15 mouse cellular contexts compared by ENCODE assay signal in genomic region chr3:93366966-93367575, GRCm38 (mm10). TPM values are rescaled to one million over a fixed set of nuclear protein-coding genes. Genes with fewer than 3 reads are reported as not detected.
DNase-seq lines count a peak whose midpoint lies in the region; ATAC-seq lines count a peak whose summit lies in the region.
"Had no signal": no experiment of that assay in that cellular context is flagged by ENCODE, and none has a peak within 500 bp of the region (broad histone marks: within the 10 kb centered on the region; RNA-seq: fewer than 3 reads in every experiment).

No protein-coding gene starts in this region.

- peaks cover 10% of the 10 kb centered on the region for H3K4me1 ChIP-seq in kidney, embryonic 15.5 days
- H3K4me1 ChIP-seq in lung, embryonic 15.5 days: 0 out of 2 replicates have a peak, but pooled peaks cover 3% of the 10 kb centered on the region
- H3K4me1 ChIP-seq in forebrain, embryonic 11.5 days (replicated peaks; ENCODE audit: control insufficient read depth, insufficient read depth, low read length): peaks cover 2% of the 10 kb centered on the region; the same call in 1 of the 2 replicates

- H3K4me2 ChIP-seq in kidney, embryonic 15.5 days: no peak overlapping the region
- H3K4me2 ChIP-seq in lung, embryonic 15.5 days: no peak overlapping the region
- no peak overlapping the region for H3K4me2 ChIP-seq in forebrain, embryonic 11.5 days (ENCODE audit: low read depth, low read length, severe bottlenecking)
- H3K4me2 ChIP-seq: heart, embryonic 13.5 days had no signal

- H3K27me3 ChIP-seq in kidney, embryonic 15.5 days: no peaks in the 10 kb centered on the region
- no peaks in the 10 kb centered on the region for H3K27me3 ChIP-seq in lung, embryonic 15.5 days
- H3K27me3 ChIP-seq in forebrain, embryonic 11.5 days (ENCODE audit: control insufficient read depth, insufficient read depth, low read length): no peaks in the 10 kb centered on the region

- no peak overlapping the region for H3K9ac ChIP-seq in kidney, embryonic 15.5 days
- H3K9ac ChIP-seq in lung, embryonic 15.5 days: no peak overlapping the region
- no peak overlapping the region for H3K9ac ChIP-seq in forebrain, embryonic 11.5 days (ENCODE audit: low read length)
- H3K9ac ChIP-seq: heart, embryonic 13.5 days had no signal

- intact Hi-C loops in heart, postnatal 25 days (cut with DNase I): no loop called here

- no peaks in the 10 kb centered on the region for H3K9me3 ChIP-seq in kidney, embryonic 15.5 days (replicated peaks)
- H3K9me3 ChIP-seq in lung, embryonic 15.5 days: no peaks in the 10 kb centered on the region
- no peaks in the 10 kb centered on the region for H3K9me3 ChIP-seq in forebrain, embryonic 11.5 days (ENCODE audit: control insufficient read depth, low read length)
- H3K9me3 ChIP-seq: heart, embryonic 13.5 days had no signal

- 56% methylated on average over 3 of the region's 3 CpGs for WGBS in kidney, embryonic 15.5 days
- WGBS in lung, embryonic 15.5 days: 33% methylated on average over 3 of the region's 3 CpGs
- WGBS in forebrain, embryonic 11.5 days: 56% methylated on average over 3 of the region's 3 CpGs

- peak overlapping the region; percentile 79 for H3K27ac ChIP-seq in kidney, embryonic 15.5 days
- H3K27ac ChIP-seq in lung, embryonic 15.5 days: peak overlapping the region; percentile 88
- no peak overlapping the region for H3K27ac ChIP-seq in forebrain, embryonic 11.5 days (ENCODE audit: low read depth, low read length)
- H3K27ac ChIP-seq: heart, embryonic 13.5 days; hindbrain, postnatal 0 days; macrophage had no signal

- peak; percentile 83 for ATAC-seq in kidney, embryonic 15.5 days (replicated peaks; ENCODE audit: low FRiP score)
- ATAC-seq in lung, embryonic 15.5 days (ENCODE audit: borderline replicate concordance, extremely low read depth, low FRiP score, low TSS enrichment): peak; percentile 82
- ATAC-seq in forebrain, embryonic 11.5 days (replicated peaks; ENCODE audit: low FRiP score): no peak
- ATAC-seq: hindbrain, postnatal 0 days; Patski had no signal

- H3K4me3 ChIP-seq in kidney, embryonic 15.5 days (replicated peaks): no peak overlapping the region
- H3K4me3 ChIP-seq in lung, embryonic 15.5 days: no peak overlapping the region
- H3K4me3 ChIP-seq in forebrain, embryonic 11.5 days (ENCODE audit: low read depth, low read length): no peak overlapping the region
- H3K4me3 ChIP-seq: heart, embryonic 13.5 days had no signal

- DNase-seq in urinary bladder, postnatal 36 days (ENCODE audit: low spot score in 2 of 2): peak; percentile 26
- no peak for DNase-seq in urinary bladder, adult 2 months (ENCODE audit: low spot score)
- DNase-seq in forebrain, embryonic 11.5 days (ENCODE audit: low spot score): no peak
- no peak for DNase-seq in cerebellum, adult 11 months
- DNase-seq in retina, postnatal 1 day: no peak
- DNase-seq in heart, postnatal 25 days (ENCODE audit: low spot score): no peak
- DNase-seq: adrenal gland, postnatal 14 days; cerebellum, adult 8-10 months; thymus, adult 2 months had no signal

- H3K36me3 ChIP-seq in kidney, embryonic 15.5 days: no peaks in the 10 kb centered on the region
- H3K36me3 ChIP-seq in lung, embryonic 15.5 days: no peaks in the 10 kb centered on the region
- no peaks in the 10 kb centered on the region for H3K36me3 ChIP-seq in forebrain, embryonic 11.5 days (ENCODE audit: control insufficient read depth, insufficient read depth, low read length)
- H3K36me3 ChIP-seq: heart, embryonic 13.5 days had no signal

RNA-seq across cellular contexts. Expression of gene Rptn, which starts 26.4 kb away (rescaled TPM):
- polyA plus RNA-seq in urinary bladder, adult 2 months (2012; rRNA removed): 0.69 and 0.96 TPM in 2 replicates
- polyA plus RNA-seq in kidney, embryonic 15.5 days (2015; fragmentation: Nextera tagmentation; extraction: Ambion mirVana): not detected in 2 replicates
- not detected in 2 replicates for polyA plus RNA-seq in lung, embryonic 15.5 days (2015; fragmentation: Nextera tagmentation; extraction: Ambion mirVana)
- polyA plus RNA-seq in forebrain, embryonic 11.5 days (2014; fragmentation: Nextera tagmentation; extraction: Ambion mirVana): not detected in 2 replicates
- not detected for total RNA-seq in heart, postnatal 25 days (2021)
- total RNA-seq: adrenal gland, postnatal 14 days had no signal
- polyA plus RNA-seq: heart, embryonic 13.5 days; hindbrain, postnatal 0 days; macrophage; Patski had no signal

RNA-seq across cellular contexts. Expression of gene Hrnr, which starts 47.5 kb away (rescaled TPM):
- polyA plus RNA-seq in urinary bladder, adult 2 months (2012; rRNA removed): not detected in 2 replicates
- polyA plus RNA-seq in kidney, embryonic 15.5 days (2015; fragmentation: Nextera tagmentation; extraction: Ambion mirVana): 0.01 and 0.48 TPM in 2 replicates
- 0.05 TPM in 1 of 2 replicates, not detected in the other for polyA plus RNA-seq in lung, embryonic 15.5 days (2015; fragmentation: Nextera tagmentation; extraction: Ambion mirVana)
- not detected in 2 replicates for polyA plus RNA-seq in forebrain, embryonic 11.5 days (2014; fragmentation: Nextera tagmentation; extraction: Ambion mirVana)
- total RNA-seq in heart, postnatal 25 days (2021): not detected
- total RNA-seq: adrenal gland, postnatal 14 days; hindbrain, postnatal 0 days had no signal
- polyA plus RNA-seq: heart, embryonic 13.5 days; hindbrain, postnatal 0 days; macrophage; Patski had no signal

Comparison
In these comparisons a context has a peak if more than half of its experiments do, and no peak if none do; other contexts are left out.
1. DNase-seq: peak in urinary bladder, postnatal 36 days (2 of 2); none in urinary bladder, adult 2 months (single experiment), forebrain, embryonic 11.5 days (single experiment), cerebellum, adult 11 months (single experiment), retina, postnatal 1 day (single experiment) and heart, postnatal 25 days (single experiment).